Mouse (Mus musculus) bone marrow, adult 2 months (tissue): ENCODE results near the gene Smyd3. TPM values are rescaled to one million over a fixed set of nuclear protein-coding genes. Genes with fewer than 3 reads are reported as not detected.
A peak's percentile ranks its signal among the peaks of the same experiment; 100 is the strongest.

Source experiments
- H3K27ac ChIP-seq: fragments of 200-500 bp; 2 replicates; pipeline ENCODE4 v1.5.1; 2012; ENCODE audit warnings: low read depth, mild to moderate bottlenecking, control low read depth, inconsistent platforms, low read length; ENCODE audit not compliant: control insufficient read depth, poor library complexity, insufficient read depth
- H3K4me1 ChIP-seq: fragments of 200-500 bp; 2 replicates; pipeline ENCODE4 v1.6.1; 2011; ENCODE audit warnings: low read length; ENCODE audit not compliant: control insufficient read depth, insufficient read depth
- H3K4me3 ChIP-seq: fragments of 200-500 bp; replicated peaks from 2 replicates; pipeline ENCODE3; 2011; ENCODE audit warnings: mild to moderate bottlenecking, low read depth, low read length, control low read depth; ENCODE audit not compliant: control insufficient read depth
- CTCF ChIP-seq: fragments of 200-500 bp; IDR thresholded peaks from 2 replicates; pipeline ENCODE4 v1.5.1; 2011; ENCODE audit warnings: low read length, control low read depth; ENCODE audit not compliant: control insufficient read depth, insufficient read depth
- POLR2A ChIP-seq: fragments of 200-500 bp; IDR thresholded peaks from 2 replicates; pipeline ENCODE4 v1.6.1; 2011; ENCODE audit warnings: low read depth, mild to moderate bottlenecking, control low read depth, low read length, borderline replicate concordance; ENCODE audit not compliant: control insufficient read depth
- WGBS: fragments of 180-500 bp; shearing (Covaris S2); methylation state at CpG from one replicate; pipeline ENCODE4 v1.1.7; 2018; 5-methylcytosine and 5-hydroxymethylcytosine counted together
- polyA plus RNA-seq: library from polyadenylated mRNA; stranded (reverse); fragments of >200 nt; gene quantifications from 2 replicates; pipeline ENCODE4 v1.2.4, GENCODE M21; 2011; ENCODE audit warnings: low replicate concordance; ENCODE audit not compliant: missing spikeins, insufficient read depth, insufficient read length

The Smyd3 gene
- polyA plus RNA-seq, 1 experiment: 20.8 TPM

DNA sequence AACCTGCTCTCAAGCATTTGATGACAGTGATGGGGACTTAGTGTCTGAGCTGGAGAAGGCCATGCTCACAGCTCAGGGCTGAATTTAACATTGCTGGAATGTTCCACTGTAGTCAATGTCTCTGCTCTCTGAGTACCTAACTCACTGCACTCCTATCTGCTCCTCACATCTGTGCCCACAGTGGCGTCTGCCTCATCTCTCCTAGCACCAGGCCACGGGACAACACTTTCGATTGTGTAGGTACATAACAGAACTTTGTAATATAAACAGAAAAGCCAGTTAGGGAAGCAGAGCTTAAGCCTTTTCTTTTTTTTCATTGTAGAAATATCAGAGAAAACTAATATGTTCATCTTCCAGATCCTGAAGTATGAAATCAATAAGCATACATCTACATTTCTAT, 462.1 kb downstream of the Smyd3 start:
- WGBS: 49% methylated on average over 3 of the region's 3 CpGs
- Histone ChIP-seq H3K4me1 (peaks cover 3% of the 10 kb centered on the region), H3K4me3 (no peak overlapping the region), H3K27ac (no peak overlapping the region)
- TF ChIP-seq POLR2A (no peak), CTCF (no peak)

- Histone ChIP-seq H3K4me1 (no peaks in the 10 kb centered on the region; the same call in 1 of the 2 replicates), H3K27ac (no peak overlapping the region), H3K4me3 (no peak overlapping the region)
- 67% methylated on average over 7 of the region's 7 CpGs for WGBS
- no peak for TF ChIP-seq POLR2A
- no peak for TF ChIP-seq CTCF
Observed at GRCm38 (mm10) chr1:179054385-179055116, 463.3 kb downstream of the Smyd3 start.

DNA sequence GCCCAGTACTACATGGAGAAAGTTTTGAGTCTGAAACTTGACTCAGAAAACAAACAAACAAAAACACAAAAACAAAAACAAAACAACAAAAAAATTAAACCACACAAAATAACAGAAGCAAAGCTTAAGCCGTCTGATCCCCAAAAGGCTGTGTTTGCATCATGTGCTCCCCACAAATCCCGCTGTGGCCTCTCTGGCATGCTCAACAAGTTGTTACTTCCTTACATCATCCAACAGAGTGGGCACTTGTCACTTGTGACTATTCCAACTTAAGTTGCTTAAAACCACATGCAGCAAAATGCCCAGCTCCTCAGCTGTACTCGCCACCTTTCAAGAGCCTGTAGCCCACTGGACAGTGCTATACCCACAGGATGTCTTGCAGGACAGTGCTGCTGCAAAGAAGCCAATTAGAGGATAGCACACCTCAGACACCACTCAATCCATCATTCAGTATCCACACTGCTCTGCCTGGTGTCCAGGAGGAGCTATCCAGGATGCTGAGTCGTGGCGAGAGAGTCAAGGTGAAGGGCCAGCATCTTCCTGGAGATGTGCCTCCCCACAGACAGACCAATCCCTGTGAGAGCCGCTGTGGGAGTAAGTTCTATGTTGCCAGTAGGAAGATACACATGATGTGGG, 465.2 kb downstream of the Smyd3 start:
- Histone ChIP-seq H3K4me3 (no peak overlapping the region), H3K4me1 (no peaks in the 10 kb centered on the region; the same call in 1 of the 2 replicates), H3K27ac (no peak overlapping the region)
- no peak for TF ChIP-seq POLR2A
- no peak for TF ChIP-seq CTCF
- 83% methylated on average over 6 of the region's 6 CpGs for WGBS

GRCm38 (mm10) chr1:179047931-179048596, 469.8 kb downstream of the Smyd3 start:
- H3K4me1 ChIP-seq: peaks cover 3% of the 10 kb centered on the region; the same call in 1 of the 2 replicates
- H3K4me3 ChIP-seq: no peak overlapping the region
- TF ChIP-seq CTCF (no peak), POLR2A (no peak)
- H3K27ac ChIP-seq: no peak overlapping the region
- WGBS: 88% methylated on average over 13 of the region's 13 CpGs

GRCm38 (mm10) chr1:179045856-179046714, 471.8 kb downstream of the Smyd3 start:
- TF ChIP-seq POLR2A (no peak), CTCF (no peak)
- Histone ChIP-seq H3K4me3 (no peak overlapping the region), H3K4me1 (peaks cover 3% of the 10 kb centered on the region; the same call in 1 of the 2 replicates), H3K27ac (peak overlapping the region; percentile 87)
- WGBS: 46% methylated on average over 17 of the region's 17 CpGs

DNA sequence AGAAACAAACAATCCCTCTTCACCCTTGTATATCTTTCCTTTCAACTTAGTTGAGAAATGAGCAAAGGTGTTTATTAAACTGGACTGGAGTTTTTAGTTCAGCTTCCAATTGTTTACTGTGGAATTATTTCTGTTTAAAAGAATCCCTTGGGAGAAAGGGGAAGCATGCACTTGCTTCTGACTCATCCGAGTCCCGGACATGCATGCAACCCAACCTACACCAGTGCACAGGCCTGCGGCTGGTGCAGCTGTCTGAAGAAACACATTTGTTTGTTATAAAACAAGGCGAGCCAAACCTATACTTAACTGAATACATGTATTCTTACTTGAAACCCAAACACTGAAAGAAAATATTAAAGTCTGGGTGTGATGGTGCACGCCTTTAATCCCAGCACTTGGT, 473.7 kb downstream of the Smyd3 start:
- 63% methylated on average over 5 of the region's 5 CpGs for WGBS
- TF ChIP-seq POLR2A (no peak), CTCF (no peak)
- Histone ChIP-seq H3K4me1 (peaks cover 3% of the 10 kb centered on the region; the same call in 1 of the 2 replicates), H3K4me3 (no peak overlapping the region), H3K27ac (no peak overlapping the region)

- peaks cover 3% of the 10 kb centered on the region; the same call in 1 of the 2 replicates for H3K4me1 ChIP-seq
- 85% methylated on average over 12 of the region's 12 CpGs for WGBS
- no peak overlapping the region for H3K4me3 ChIP-seq
- H3K27ac ChIP-seq: no peak overlapping the region
- TF ChIP-seq POLR2A (no peak), CTCF (no peak)
Observed at GRCm38 (mm10) chr1:179043644-179044043, 474.2 kb downstream of the Smyd3 start.

DNA sequence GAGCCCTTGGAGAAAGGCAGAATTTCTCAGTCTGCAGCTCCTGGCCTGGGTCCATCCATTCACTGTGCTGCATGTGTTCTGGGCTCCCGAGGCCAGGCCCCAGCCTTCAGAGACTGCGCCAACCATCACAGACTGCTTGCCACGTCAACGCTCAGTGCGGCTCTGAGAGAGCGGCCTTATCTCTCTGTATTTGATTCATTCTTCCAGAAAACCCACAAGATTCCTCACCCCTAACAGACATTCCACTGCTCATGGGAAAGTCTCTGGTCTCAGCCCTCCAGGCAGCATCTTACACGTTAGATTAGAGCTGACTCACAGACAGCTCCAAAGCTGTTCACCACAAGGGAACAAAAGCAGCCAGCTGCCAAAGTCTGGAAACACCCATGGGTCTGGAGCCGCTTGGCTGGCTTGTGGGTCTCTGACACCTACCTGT, 475.9 kb downstream of the Smyd3 start:
- TF ChIP-seq POLR2A (no peak), CTCF (no peak)
- no peak overlapping the region for H3K27ac ChIP-seq
- peaks cover 2% of the 10 kb centered on the region; the same call in 1 of the 2 replicates for H3K4me1 ChIP-seq
- H3K4me3 ChIP-seq: no peak overlapping the region
- 69% methylated on average over 8 of the region's 8 CpGs for WGBS
